Mouse (Mus musculus) liver, embryonic 14.5 days (tissue): ENCODE data around the gene Zfp248. TPM values are rescaled to one million over a fixed set of nuclear protein-coding genes. Genes with fewer than 3 reads are reported as not detected.

Experiments used
- ATAC-seq: fragments of 200-750 bp; cut with Nextera tagmentation; 2 replicates; pipeline ENCODE4 v1.8.0; 2017; ENCODE audit warnings: moderate number of reproducible peaks, mild to moderate bottlenecking, moderate library complexity; ENCODE audit not compliant: insufficient read depth
- DNase-seq, 3 experiments: peaks; one replicate each; pipeline ENCODE4 v3.0.0-alpha.2; 2012 to 2013; ENCODE audit warnings: low read depth in 3 of 3, low spot score in 3 of 3
- H3K27ac ChIP-seq: fragments of 300-500 bp; sonication (generic); 2 replicates; pipeline ENCODE4 v1.5.1; 2014; ENCODE audit warnings: moderate library complexity, mild to moderate bottlenecking, control low read depth, inconsistent platforms
- H3K27me3 ChIP-seq: fragments of 300-500 bp; sonication (generic); 2 replicates; pipeline ENCODE4 v1.6.1; 2014; ENCODE audit warnings: mild to moderate bottlenecking, low read length, moderate library complexity; ENCODE audit not compliant: control insufficient read depth, insufficient read depth
- H3K36me3 ChIP-seq: fragments of 300-500 bp; sonication (generic); replicated peaks from 2 replicates; pipeline ENCODE4 v1.6.1; 2014; ENCODE audit warnings: low read depth; ENCODE audit not compliant: control insufficient read depth, insufficient read depth
- H3K4me1 ChIP-seq, 2 experiments: fragments of 200-500 bp in 1 of 2; fragments of 300-500 bp in 1 of 2; sonication (generic) in 1 of 2; replicated peaks; 2 replicates each; pipeline ENCODE4 v1.6.1; 2012 to 2014; ENCODE audit warnings: antibody characterized with exemption in 1 of 2, inconsistent platforms in 1 of 2, low read length in 1 of 2; ENCODE audit not compliant: control insufficient read depth in 2 of 2, insufficient read depth in 2 of 2
- H3K4me2 ChIP-seq: fragments of 300-500 bp; sonication (generic); 2 replicates; pipeline ENCODE4 v1.6.1; 2014; ENCODE audit warnings: low read depth, mild to moderate bottlenecking, control low read depth, moderate library complexity
- H3K4me3 ChIP-seq, 2 experiments: fragments of 200-500 bp in 1 of 2; fragments of 300-500 bp in 1 of 2; sonication (generic) in 1 of 2; 2 replicates each; pipeline ENCODE4 v1.5.1; 2012 to 2014; ENCODE audit warnings: low read depth in 2 of 2, low read length in 2 of 2, mild to moderate bottlenecking in 2 of 2, control low read depth in 1 of 2, inconsistent platforms in 1 of 2, moderate library complexity in 1 of 2; ENCODE audit not compliant: insufficient read depth in 1 of 2
- H3K9ac ChIP-seq: fragments of 300-500 bp; sonication (generic); replicated peaks from 2 replicates; pipeline ENCODE4 v1.6.1; 2014; ENCODE audit warnings: mild to moderate bottlenecking, control low read depth, moderate library complexity
- H3K9me3 ChIP-seq: fragments of 300-500 bp; sonication (generic); 2 replicates; pipeline ENCODE4 v1.6.1; 2016; ENCODE audit warnings: low read length, mixed read lengths; ENCODE audit not compliant: control insufficient read depth
- CTCF ChIP-seq: IDR thresholded peaks from 2 replicates; pipeline ENCODE4 v1.5.1; 2016; ENCODE audit warnings: antibody characterized with exemption, low read depth, control low read depth
- EP300 ChIP-seq: IDR thresholded peaks from 2 replicates; pipeline ENCODE4 v1.6.1; 2016; ENCODE audit warnings: antibody characterized with exemption, low read depth
- WGBS: fragments of 180-500 bp; shearing (Covaris S2); extraction: QIAGEN DNeasy Blood & Tissue Kit; methylation state at CpG from one replicate; pipeline ENCODE4 v1.1.7; 2014; ENCODE audit not compliant: insufficient replicate concordance; 5-methylcytosine and 5-hydroxymethylcytosine counted together
- microRNA-seq: library from miRNA; unstranded; fragments of <30 nt; microRNA quantifications from one replicate; pipeline ENCODE4, GENCODE M21; 2016
- polyA plus RNA-seq, 2 experiments: library from polyadenylated mRNA; depleted of rRNA in 1 of 2; stranded (reverse) in 1 of 2; unstranded in 1 of 2; fragments of >200 nt; fragmentation: Nextera tagmentation in 1 of 2; extraction: Ambion mirVana in 1 of 2; gene quantifications; 2 replicates each; pipeline versions ENCODE4 v1.2.1 to v1.2.3; 2012 to 2014

Gene Zfp248
- polyA plus RNA-seq, 2 experiments, result 0.53 to 0.54 TPM

- Histone ChIP-seq H3K4me1 (no peaks in the 10 kb centered on the region), H3K4me2 (no peak overlapping the region), H3K4me3 (no peak overlapping the region), H3K9ac (no peak overlapping the region), H3K27me3 (no peaks in the 10 kb centered on the region; the same call in 1 of the 2 replicates), H3K9me3 (no peaks in the 10 kb centered on the region), H3K36me3 (no peaks in the 10 kb centered on the region), H3K27ac (no peak overlapping the region)
- DNase-seq (no peak), ATAC-seq (no peak)
- WGBS, result 56% methylated on average over 9 of the region's 10 CpGs
- TF ChIP-seq CTCF, result no peak
- no peak for TF ChIP-seq EP300
These were observed 77.7 kb downstream of the Zfp248 start for GRCm38 (mm10) chr6:118377611-118378010.

Small RNA genes within 50 kb of the gene (microRNA-seq; reads per million reads assigned to microRNA genes)
- gene Gm25953, result not detected

Other genes starting within 250 kb of the Zfp248 start
- gene Bms1, start 36.1 kb downstream of the Zfp248 start, polyA plus RNA-seq (2012; rRNA removed), result 5.0 and 10.7 TPM in 2 replicates
- 13.2 and 18.0 TPM in 2 replicates for gene Bms1, start 36.1 kb downstream of the Zfp248 start, polyA plus RNA-seq (2014; fragmentation: Nextera tagmentation; extraction: Ambion mirVana)
- 1.3 and 1.7 TPM in 2 replicates for gene Zfp9, start 23.8 kb upstream of the Zfp248 start, polyA plus RNA-seq (2012; rRNA removed)
- gene Zfp9, start 23.8 kb upstream of the Zfp248 start, polyA plus RNA-seq (2014; fragmentation: Nextera tagmentation; extraction: Ambion mirVana), result 0.85 and 1.1 TPM in 2 replicates
- gene Ankrd26, start 106.7 kb upstream of the Zfp248 start, polyA plus RNA-seq (2012; rRNA removed), result 3.0 and 5.7 TPM in 2 replicates
- 5.3 and 6.8 TPM in 2 replicates for gene Ankrd26, start 106.7 kb upstream of the Zfp248 start, polyA plus RNA-seq (2014; fragmentation: Nextera tagmentation; extraction: Ambion mirVana)